Mouse (Mus musculus): Measurements from ENCODE around the gene Ddo.

Gene Ddo

GRCm38 (mm10) chr10:40665270-40665669, 35.5 kb downstream of the Ddo start:
- no peak for DNase-seq (ENCODE audit: low spot score)

GRCm38 (mm10) chr10:40666943-40667342, 37.1 kb downstream of the Ddo start:
- DNase-seq (ENCODE audit: low spot score), result no peak

DNA sequence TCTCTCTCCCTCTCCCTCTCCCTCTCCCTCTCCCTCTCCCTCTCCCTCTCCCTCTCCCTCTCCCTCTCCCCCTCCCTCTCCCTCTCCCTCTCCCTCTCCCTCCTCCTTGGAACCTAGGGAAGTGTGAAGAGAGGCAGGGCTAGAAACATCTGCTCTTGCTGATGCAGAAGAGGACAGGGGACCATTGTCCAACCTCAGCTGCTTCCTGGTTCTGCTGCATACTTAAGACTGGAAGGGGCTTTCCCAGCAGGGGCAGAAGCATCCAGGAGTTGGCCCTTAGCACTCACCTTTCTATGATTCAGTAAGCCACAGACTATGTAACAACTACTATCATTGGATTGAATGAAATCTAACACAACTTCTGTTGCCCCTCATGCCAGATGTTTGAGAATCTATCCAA, 38.8 kb downstream of the Ddo start:
- DNase-seq (ENCODE audit: low spot score), result no peak

DNA sequence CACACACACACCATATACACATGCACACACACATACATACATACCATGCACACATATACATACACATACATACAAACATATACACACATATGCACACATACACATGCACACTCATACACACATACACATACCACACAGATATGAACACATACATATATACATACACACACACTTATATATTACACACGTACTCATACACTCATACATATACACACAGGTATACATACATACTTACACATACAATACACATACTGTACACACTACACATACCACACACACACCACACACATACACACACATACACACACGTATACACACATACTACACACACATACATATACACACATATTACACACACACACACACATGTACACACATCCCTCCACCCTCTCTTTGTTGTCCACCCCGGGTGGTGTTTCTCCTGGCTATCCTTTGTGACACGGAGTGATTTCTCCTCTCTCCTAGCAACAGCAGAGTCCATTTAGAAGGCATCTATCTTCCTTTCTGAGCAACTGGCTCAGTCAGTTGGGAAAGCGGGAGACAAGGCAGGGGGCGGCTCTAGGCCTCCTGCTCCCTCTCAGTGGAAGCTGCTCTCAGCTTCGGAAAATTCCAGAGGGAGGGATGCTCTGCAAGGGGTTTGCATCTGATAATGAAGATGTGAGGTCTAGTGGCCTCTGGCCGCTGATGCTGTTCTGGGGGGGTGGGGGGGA, 42.9 kb downstream of the Ddo start:
- DNase-seq (ENCODE audit: low spot score), result no peak

DNA sequence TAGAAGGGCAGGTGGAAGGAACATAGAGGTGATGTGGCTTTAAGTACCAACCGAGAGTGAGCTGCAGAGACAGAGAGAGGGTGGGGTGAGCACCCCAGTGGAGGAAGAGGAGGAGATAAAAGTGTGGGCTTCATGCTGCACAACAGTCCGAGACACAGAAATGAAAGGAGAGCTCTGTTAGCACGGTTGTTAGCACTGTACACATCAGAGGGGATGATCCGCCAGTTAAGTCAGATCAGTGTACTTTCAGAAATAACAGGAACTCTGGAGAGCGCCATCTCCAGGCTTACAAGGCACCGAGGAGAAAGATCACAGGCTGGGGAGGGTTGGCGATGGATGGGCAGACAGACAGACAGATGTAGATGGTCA, 43.5 kb downstream of the Ddo start:
- DNase-seq (ENCODE audit: low spot score), result no peak

GRCm38 (mm10) chr10:40674151-40674550, 44.3 kb downstream of the Ddo start:
- no peak for DNase-seq (ENCODE audit: low spot score)

DNA sequence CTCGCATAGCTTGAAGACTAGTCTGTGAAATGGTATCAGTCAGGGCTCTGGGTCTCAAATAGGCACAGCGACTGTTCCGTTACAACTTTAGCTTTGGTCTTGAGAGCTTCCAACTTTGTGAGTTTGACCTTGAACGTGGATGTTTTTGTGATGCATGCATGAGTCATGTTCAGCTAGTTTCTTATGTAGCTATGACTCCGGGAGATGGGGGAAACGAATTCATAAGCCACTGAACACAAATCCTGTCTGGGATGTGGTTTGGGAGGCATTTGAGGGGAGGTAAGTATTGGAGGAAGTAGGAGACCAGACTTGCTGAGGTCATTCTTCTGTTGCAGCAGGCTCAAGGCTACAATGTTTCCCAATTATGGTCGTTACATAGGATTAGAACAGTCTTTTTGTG, 46.1 kb downstream of the Ddo start:
- DNase-seq (ENCODE audit: low spot score), result no peak

DNA sequence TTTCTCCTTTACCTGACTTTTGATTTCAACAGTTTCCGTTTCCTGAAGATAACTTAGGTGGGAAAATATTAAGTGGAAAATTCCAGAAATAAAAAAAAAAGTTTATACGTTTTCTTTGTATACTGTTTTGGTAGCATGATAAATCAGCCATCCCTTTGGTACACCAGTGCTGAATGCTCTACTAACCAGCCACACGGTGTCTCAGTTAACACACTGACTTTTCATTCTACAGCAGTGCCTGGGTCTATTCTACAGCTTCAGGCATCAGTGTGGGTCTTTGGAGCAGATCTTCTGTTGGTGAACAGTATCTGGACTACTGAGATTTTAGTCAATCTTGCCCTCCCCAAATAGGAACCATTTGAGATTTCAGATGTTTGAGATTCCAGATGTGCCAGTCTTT, 48.7 kb downstream of the Ddo start:
- no peak for DNase-seq (ENCODE audit: low spot score)

- peak; percentile 7 for DNase-seq (ENCODE audit: low spot score)
Measured at GRCm38 (mm10) chr10:40682470-40682869, 52.7 kb downstream of the Ddo start.

DNA sequence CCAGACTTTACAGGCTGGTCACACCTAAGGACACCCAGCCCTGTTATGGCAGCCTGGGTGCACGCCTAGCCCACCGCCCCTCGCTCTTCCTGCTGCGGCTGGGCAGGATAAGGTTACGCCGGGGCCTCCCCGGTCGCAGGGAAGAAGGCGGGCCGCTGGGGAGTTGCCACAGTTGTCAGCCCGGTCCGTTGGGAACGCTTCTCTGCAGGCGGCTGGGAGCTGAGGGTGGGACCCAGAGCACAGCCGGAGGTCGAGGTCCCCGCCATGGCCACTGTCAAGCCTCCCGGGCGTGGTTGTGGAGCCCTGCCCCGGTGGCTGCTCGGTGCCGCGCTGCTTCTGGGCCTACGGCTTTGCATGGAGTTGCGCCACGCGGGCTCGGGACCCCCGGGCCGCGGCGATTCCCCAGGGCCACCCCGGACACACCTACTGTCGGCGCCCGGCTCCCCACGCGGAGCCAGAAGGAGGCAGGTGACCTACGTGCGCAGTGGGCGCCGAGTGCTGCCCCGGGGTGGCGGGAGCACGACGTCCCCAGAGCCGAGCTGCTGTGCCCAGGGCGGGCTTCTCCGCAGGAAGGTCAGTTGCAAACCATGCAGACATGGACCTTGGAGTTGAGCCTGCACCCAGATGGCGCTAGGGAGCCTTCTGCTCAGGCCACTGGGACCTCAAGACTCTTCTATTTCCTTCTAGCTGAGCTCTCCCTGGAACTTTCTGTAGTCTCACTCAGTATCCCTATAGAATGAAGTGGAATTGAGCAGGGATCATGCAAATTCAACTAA, 53.5 kb downstream of the Ddo start, which contains the start of gene Mettl24:
Gene Mettl24 (plus strand): TSS at position 191 of the 776 bp plus-strand sequence.
- peak; percentile 85 for DNase-seq (ENCODE audit: low spot score)

DNA sequence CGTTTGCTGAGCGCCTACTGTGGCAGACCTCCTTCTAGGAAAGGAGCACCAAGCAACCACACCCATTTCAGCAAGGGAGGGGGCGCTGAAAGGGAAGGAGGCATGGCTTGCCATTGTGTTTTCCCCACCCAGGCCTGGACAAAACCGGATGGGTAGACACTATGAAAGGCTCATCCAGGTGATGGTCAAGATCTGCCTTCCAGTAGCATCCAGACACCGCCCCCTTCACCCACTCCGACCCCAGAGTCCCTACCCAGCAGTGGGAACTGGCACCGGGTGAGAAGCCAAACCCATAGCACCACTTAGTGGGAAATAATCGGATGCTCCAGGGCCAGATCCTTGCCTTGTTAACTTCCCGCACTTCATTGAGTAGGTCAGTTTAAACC, 54.0 kb downstream of the Ddo start:
- DNase-seq (ENCODE audit: low spot score), result no peak

DNA sequence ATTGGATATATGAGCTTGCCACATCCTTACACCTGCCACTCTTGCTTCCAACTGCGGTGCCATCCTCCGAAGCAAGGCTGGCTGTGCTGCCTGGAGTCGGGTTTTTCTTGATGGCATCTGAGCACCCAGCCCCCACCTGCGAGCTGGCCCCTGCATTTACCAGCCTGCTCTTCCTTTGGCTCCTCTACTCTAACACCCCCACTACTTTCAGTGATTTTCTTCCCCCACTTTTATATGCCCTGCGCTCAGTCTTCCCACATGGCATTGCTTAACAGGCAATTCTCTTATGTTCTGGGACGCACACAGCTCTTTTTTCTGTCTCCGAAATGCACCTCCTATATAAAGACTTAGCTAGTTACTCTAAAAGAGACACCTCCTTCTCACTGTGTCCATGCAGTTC, 54.5 kb downstream of the Ddo start:
- DNase-seq (ENCODE audit: low spot score), result no peak

DNA sequence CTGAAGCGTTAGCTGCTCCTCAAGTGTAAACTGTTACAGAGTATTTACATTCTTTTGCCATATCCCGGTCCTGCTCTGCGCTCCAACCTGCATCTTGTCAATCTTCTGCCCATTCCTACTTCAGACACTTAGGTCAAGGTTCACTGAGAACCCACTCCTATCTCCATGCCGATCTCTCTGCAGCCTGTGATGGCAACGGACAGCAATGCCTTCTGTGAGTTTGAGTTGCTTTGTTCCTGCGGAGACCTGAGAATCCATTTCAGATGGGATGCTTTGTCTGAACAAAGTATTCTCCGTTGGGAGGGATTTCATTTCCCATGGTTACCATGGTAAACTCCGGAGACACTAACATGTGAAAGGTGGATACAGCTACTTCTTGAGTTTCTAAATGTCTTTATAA, 55.8 kb downstream of the Ddo start:
- no peak for DNase-seq (ENCODE audit: low spot score)

GRCm38 (mm10) chr10:40686976-40687375, 57.2 kb downstream of the Ddo start:
- DNase-seq (ENCODE audit: low spot score), result no peak

DNA sequence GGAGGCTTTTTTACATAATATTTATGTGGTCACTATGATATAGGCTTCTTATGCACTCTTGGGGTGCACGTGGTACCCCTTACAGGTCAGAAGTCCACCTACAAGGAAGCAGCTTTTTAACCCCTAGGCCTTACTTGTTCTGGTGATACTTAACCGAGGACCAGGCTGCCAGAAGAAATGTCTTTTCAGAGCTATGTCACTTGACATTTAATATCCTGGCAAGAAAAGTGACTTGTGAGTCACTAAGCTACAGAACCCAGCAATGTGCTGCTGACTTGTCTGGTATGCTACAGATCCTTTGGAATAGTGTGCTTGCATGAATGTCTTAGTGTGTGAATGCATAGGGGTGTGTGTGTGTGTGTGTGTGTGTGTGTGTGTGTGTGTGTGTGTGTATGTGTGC, 57.6 kb downstream of the Ddo start:
- DNase-seq (ENCODE audit: low spot score), result no peak

DNA sequence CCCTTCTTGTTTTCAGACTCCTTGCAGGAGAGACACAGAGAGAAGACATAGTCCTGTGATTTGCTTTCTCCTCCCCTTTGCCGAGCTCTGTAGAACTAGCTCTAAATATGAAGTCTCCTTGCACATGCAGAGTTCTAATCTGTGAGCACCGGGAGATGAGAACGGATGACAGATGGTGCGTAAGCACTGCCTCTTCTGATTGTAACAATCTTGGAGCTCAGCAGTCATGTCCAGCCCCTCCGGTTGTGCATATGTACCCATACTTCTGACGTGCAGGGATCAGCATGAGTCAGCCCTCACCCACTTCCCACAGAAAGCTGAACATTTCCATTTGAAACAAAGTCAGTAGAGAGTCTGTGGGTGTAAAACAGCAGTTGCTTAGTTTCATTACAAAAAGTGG, 58.5 kb downstream of the Ddo start:
- DNase-seq (ENCODE audit: low spot score), result no peak

- no peak for DNase-seq (ENCODE audit: low spot score)
Measured at GRCm38 (mm10) chr10:40688873-40689272, 59.1 kb downstream of the Ddo start.

DNA sequence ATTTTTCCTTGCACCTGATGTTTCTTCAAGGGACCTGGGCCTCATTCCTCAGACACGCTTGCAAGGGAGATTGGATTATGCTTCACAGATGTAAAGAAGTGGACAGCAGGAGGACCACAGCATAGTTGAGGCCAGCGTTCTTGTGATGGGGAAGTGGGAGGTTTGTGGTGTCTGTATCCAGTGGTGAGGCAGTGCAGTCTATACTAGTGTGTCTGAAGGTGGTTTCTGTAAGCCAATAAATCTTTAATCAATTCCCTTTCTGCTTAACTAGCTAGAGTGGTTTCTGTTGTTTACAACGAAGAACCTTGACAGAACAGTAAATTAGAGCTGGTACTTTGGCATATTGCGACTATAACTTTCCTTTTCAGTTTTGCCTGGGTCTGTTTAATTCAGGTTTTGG, 68.8 kb downstream of the Ddo start:
- no peak for DNase-seq (ENCODE audit: low spot score)

DNA sequence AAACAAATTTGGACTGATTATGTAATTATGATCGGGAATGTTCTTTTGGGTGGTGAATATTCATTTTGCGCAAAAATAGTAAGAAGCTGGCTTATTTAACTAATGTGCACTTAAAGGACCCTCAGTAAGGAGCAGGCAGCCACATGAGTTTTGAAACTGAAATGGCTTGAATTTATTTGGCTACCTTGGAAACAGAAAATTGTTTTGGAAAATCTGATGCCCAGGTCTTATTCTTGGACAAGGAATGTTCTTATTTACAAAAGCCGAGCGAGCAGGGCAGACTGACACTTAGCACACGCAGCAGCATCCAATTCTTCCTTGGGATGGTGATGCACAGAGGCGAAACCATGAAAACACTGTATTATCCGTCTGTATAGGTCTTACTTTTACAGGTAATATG, 81.3 kb downstream of the Ddo start:
- peak; percentile 52 for DNase-seq (ENCODE audit: low spot score)

GRCm38 (mm10) chr10:40713018-40713608, 83.3 kb downstream of the Ddo start:
- DNase-seq (ENCODE audit: low spot score), result peak; percentile 12

- DNase-seq (ENCODE audit: low spot score), result no peak
Measured at GRCm38 (mm10) chr10:40713829-40714228, 84.0 kb downstream of the Ddo start.

DNA sequence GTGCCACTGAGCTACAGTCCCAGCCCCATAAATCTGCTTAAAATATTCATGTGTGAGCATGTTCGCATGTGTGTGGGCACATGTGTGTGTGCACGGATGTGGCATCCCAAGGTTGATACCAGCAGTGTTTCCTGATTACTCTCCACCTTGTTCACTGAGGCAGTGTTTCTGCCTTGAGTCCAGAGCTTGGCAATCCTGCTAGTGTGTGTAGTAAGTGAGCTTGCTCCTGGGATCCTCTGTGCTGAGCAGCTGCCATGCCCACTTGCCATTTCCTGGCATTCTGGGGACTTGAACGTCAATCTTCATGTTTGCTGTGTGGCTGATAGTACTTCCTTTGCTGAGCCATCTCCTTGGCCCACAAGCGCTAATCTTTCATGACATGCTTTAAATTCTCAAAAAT, 85.3 kb downstream of the Ddo start:
- DNase-seq (ENCODE audit: low spot score), result no peak

- DNase-seq (ENCODE audit: low spot score), result no peak
Measured at GRCm38 (mm10) chr10:40716296-40716695, 86.5 kb downstream of the Ddo start.
